Mouse (Mus musculus): ENCODE results near the gene Myo15b.

- TF ChIP-seq CTCF (IDR thresholded peaks at IDR 0.05; ENCODE audit: control insufficient read depth, insufficient read depth, insufficient read length) (no peak), USF1 (IDR thresholded peaks at IDR 0.05; ENCODE audit: low read depth) (no peak), MAX (IDR thresholded peaks at IDR 0.05) (no peak)
Measured at GRCm38 (mm10) chr11:115845819-115846218, 12.4 kb upstream of the Myo15b start.

Measured in C2C12 (cell line).